Mouse (Mus musculus) megakaryocyte progenitor cell, adult 5-6 weeks (primary cell): ENCODE data around the gene Rimbp2. TPM values are rescaled to one million over a fixed set of nuclear protein-coding genes. Genes with fewer than 3 reads are reported as not detected.

Experiments used
- ATAC-seq: replicated peaks from 2 replicates; pipeline ENCODE4 v1.8.0; 2016; ENCODE audit warnings: mild to moderate bottlenecking, moderate TSS enrichment, inconsistent platforms; ENCODE audit not compliant: poor library complexity
- total RNA-seq, 2 experiments: library from RNA; stranded (forward) in 1 of 2; stranded (reverse) in 1 of 2; fragments of 157-497, 149-512 nt in 1 of 2; fragments of 200-1000 nt in 1 of 2; gene quantifications; 2 replicates each; pipeline versions ENCODE4 v1.2.3 to v1.2.4; 2015 to 2017

The Rimbp2 gene
- total RNA-seq, 2 experiments from 2014 or later, result not detected

DNA sequence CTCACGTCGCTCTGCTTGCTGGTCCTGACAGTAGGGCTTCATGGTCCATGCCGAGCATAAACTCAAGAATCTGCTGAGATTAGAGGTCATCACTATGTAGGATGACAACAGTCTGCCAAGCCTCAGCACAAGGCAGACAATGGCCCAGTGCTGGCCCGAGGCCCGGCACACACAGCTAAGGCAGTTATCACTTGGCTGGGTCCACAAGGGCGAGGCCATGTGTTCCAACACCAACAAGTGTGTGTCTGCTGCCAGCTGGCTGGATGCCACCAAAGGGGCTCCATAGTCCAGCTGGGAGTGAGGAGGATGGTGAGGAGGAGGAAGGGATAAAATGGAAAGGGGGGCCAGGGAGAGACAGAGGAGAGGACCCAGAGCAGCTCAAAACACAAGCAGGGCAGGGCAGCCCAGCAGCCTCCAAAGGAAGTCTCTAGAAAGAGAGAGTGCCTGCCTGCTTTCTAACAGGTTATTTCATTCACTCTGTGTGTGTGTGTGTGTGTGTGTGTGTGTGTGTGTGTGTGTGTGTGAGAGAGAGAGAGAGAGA, 17.9 kb downstream of the Rimbp2 start:
- no peak for ATAC-seq

DNA sequence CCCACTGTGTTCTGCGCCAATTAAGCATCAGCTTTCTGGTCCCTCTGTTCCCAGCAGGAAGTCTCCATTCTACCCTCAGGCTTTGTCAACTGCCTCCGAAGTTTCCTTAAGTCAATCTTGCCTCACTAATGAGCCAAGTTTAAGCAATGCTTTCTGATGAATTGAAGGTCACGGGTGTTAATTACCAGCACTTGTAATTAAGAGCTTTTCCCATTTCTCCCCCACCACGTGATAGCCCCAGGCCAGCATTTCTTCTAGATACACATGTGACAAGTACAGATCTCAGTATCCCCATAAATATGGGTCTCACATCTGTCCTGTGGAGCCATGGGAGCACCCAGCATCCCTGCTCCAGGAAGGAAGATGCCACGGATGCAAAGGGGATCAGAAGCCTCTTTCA, 20.5 kb downstream of the Rimbp2 start:
- no peak for ATAC-seq

DNA sequence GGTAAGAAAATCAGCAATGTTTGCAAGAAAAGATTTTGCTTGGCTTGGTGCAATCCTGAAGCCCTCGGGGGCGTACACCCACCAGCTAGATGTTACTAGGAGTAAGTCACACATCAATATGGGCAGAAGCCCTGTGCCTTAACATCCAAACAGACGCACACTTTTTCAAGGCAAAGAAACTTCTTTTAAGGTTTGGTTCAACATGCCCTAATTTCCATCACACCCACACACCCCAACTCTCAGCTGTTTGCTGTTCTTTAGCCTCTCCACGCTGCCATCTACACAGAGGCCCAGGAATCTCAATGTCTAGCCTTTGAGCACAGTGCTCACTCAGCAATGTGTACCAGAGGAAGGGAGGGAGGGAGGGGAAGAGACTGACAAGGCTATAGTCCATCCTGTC, 28.2 kb downstream of the Rimbp2 start:
- ATAC-seq, result no peak

DNA sequence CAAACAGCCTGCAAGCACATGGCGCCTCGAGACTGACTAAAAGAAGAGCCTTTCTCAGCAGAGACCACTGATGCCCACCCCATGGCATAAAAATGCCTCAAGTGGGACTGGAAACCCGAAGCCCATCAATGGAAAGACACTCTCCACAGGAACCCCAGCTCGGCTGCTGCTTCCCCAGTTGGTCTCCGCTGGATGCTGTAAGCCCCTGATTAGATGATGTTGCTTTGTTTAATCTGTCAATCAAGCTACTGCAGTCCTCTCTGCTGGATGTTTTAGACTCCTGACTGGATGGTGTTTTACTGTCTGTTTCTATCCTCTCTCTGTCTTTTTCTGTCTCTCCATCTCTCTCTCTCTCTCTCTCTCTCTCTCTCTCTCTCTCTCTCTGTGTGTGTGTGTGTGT, 33.2 kb downstream of the Rimbp2 start:
- no peak for ATAC-seq

DNA sequence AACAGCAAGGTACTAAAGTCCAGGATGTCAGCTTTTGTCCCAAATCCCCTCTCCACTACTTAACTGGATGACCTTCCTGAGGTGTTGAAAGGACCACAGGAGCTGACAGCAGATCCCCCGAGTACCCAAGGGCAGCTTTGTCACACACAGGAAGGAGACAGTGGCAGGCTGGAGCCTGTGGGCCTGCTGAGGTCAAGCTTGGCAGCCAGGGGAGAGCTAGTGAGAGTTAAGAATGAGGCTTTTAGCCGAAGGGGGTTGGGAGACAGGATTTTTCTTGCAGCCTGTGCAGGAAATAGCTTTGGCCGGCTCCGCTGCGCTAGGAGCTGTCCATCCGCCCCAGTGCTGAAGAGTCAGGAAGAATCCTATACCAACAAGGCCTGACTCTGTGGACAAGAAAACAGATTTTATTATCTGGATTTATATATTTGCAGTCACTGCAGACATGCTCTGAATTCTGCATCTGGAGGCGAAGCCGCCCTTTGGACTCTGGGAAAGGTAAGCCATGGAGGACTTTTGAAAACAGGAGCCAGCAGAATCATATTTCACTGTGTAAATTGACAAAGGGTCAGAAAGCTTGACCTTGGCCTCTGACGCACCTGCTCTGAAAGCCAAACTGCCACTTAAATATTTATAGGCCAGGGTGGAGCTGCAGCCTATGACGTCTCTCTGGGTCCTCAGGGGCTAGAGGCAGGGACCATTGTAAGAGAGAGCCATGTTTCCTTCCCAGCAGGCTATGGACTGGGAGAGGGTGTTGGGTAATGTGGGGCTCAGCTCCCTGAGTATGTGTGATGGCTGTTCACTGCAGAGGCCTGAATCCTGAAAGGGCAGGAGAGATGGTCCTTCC, 35.9 kb downstream of the Rimbp2 start:
- peak; percentile 48; the same call in 1 of the 2 replicates for ATAC-seq

DNA sequence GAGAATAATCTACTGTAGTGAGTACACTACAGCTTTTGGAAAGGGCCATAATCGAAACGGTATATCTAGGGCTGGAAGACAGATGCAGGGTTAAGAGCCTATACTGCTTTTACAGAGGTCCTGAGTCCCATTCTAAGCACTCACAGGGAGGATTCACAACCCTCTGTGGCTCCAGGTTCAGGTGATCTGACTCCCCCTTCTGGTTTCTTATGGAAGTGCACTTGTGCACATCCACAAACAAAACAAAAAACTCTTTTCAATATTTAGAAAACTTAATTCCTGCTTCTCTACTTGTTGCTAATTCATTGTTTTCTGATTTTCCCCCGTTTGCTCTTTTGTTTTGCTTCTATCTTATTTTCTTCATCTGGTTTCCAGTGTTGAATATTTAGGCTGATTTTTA, 39.5 kb downstream of the Rimbp2 start:
- ATAC-seq, result no peak

DNA sequence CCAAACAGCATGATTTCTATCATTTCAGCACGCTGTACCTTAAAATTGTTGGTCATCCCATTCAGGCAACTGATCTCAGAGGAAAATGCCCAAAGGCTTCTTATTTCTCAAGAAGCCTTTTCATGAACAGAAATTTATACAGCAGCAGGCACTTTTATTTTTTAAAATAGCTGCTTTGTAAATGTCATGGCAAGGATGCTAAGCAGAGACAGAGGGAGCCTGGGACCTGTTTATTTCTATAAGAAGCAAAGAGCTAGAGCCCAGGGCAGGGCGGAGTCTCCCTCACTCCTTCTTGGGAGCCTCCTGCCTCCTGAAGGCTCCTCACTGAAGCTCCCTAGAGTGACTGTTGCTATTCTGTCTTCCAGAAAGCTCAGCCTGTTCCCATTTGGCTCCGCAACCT, 40.9 kb downstream of the Rimbp2 start:
- no peak for ATAC-seq

DNA sequence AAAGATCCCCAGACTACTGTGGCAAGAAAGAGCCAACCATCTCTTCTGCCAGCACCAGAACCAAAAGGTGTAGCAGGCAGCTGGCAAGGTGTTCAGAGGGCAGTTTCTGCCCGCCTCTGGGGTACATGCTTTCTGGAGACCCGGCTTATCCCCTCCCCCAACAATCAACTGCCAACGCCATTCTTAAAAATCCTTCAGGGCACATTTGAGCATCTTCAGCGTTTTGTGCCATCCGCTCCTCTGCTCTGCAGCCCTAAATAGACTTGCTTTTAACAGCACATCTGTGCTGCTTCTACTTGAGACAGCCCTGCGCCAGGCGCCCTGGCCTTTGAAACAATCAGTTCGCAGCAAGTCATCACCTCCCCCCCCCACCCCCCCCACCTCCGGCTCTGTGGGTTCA, 41.7 kb downstream of the Rimbp2 start:
- no peak for ATAC-seq

DNA sequence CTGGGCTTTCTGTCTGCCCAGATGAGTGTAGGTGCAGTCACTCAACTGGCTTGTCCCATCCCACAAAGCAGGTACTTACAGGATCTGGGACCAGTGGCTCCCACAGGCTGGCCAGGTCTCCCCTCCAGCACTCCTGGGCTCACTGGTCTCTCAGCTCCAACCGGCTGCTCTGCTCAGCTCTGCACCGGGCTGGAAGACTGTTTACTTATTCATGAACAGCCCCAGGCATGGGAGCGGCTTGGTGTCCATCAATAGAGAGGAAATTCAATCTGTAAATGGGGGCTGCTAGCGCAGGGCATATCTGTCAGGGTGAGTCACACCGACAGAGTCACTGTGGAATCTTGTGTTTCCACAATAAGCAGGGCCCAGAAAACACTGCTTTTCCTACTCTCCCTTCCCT, 49.2 kb downstream of the Rimbp2 start:
- no peak for ATAC-seq

DNA sequence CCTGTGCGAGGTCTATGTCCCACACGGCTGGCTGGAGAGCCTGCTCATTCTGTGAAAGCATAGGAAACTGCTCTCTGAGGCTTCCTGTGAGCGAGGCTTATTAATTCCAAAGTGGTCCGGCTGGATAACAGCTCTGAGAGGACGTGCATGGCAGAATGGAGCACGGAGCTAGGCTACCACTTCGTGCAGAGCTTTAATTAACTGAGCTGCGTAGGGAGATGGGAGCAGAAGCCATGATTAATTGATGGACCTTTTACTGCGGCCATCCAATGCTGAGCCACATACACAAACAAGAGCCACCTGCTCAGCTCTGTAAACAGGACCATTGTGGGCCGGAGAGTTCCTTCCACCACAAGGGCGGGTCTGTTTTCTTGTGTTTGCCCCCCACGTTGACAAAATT, 50.2 kb downstream of the Rimbp2 start:
- no peak for ATAC-seq

DNA sequence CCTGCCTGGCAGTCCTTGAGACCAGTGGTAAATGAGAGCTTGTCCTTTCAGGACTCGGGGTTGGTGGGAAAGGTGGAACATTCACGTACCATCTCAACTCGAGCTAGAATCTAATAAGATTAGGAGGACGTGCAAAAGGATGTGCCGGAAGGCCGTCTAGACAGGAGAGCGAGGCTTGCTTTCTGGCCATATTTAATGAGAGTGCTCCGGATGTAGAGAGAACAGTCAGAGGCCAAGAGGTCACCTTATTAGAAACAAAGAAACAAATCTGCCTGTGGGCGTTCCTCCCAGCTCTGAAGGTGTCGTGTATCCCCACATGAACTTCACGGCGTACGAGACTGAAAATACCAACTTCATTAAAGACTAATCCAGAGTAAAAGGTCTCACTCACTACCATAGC, 53.3 kb downstream of the Rimbp2 start:
- ATAC-seq, result no peak

DNA sequence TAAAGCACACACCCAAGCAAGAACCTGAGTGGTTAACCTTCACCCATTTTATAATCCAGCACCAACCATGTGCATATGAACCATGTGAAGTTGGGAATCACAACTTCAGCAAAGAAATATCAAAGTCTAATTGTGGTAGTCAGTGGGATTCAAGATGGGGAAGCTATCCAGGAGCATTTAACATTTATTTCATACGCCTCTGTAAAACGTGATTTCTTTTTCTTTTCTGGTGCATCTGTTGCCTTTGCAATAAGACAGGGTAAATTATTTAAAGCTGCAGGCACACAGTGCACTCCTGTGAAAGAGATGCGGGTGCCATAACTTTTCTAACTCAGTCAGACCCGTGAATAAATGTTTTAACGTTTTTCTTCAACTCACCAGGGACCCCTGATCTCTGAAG, 58.4 kb downstream of the Rimbp2 start:
- ATAC-seq, result no peak

DNA sequence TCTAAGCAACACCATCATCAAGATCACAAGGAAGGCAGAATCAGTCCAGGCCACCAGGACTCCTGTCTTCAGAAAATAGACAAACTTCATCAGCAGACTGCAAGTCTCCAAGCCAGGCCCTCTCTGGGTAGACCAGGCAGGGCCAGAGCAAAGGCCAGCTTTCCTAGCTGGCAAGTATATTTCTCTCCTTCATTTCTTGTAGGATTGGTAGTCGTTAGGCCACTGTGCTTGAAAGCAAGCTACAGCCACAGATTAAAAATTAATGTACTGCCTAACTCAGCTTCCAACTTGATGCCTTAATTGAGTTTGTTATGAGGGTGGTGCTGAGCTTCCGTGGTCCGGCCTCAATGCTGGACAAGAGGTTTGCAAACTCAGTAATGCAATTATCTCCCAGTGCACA, 65.7 kb downstream of the Rimbp2 start:
- ATAC-seq, result no peak

DNA sequence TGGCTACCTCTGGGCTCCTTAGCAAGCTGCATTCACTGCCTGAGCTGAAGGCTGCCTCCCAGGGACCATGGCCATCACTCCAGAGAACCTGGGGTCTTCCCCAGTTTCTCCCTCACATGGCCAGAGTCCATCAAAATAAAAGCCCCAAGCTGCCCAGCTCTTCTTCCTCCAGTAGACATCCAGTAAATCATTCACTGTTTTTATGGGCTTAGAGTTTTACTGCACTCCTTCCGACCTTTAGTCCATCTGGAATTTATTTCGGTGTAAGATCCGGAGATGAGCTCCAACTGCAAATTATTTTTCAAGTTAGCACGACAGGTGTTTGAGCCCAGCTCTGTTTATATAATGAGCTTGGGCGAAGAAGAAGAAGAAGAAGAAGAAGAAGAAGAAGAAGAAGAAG, 69.0 kb downstream of the Rimbp2 start:
- ATAC-seq, result no peak

DNA sequence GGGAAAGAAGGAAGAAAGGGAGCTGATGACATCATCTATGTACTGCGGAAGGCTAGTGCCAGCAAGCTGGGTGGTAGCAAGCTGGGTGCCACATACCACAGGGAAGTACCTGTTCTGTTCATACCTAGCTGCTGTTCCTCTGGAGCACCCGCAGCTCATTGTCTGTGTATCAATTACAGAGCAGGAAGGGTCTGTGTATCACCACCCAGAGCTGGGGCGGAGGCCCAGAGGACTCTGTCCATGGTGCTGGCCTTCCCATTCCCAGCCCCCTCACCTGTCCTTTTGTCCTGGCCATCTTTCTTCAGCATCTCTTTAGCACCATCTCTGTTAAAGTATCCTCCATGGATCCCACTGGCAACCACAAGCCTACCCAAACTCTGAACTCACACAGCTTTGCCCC, 74.2 kb downstream of the Rimbp2 start:
- ATAC-seq, result no peak

DNA sequence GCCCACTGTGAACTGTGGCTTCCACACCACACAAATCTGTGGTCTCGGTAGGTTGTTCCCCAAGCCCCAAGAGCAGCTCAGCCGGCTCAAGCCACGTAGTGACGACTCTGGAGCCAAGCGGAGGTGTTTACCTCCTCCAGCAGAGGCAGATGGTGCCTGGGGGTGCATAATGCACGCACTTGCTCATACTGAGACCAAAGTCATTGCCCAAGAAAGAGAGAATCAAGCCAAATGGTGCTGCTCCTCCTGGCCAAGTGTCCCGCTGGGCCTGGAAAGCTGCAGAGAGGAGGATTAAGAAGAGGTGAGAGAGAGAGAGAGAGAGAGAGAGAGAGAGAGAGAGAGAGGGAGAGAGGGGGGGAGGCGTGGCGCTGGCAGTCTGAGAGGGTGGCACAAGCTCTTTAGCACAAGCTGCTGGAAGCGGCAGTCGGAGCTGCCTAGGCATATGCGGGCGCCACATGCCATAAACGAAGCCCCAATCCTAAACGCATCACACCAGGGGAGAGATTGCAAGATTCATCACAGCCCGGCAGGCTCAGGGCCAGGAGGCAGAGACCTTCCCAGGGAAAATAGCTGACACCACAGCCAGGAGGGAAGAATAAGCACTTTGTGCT, 75.8 kb downstream of the Rimbp2 start:
- no peak for ATAC-seq

DNA sequence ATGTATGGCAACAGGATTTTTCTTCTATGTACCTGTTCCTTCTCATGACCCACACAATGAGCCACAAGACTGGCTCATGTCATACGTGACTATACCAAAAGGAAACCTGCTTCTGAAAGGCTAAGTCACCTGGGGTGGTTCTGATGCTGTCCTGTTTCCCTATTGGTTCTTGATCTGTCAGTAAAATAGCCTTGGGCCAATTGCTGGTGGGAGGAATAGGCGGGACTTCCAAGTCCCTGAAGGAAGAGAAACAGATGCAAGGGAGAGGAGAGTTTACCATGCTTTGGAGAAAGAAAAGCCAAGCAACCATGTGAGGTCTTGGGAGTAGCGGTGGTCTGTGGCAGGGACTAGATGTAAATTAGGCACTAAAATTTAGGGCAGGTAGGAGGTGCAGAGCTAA, 81.6 kb downstream of the Rimbp2 start:
- ATAC-seq, result no peak

DNA sequence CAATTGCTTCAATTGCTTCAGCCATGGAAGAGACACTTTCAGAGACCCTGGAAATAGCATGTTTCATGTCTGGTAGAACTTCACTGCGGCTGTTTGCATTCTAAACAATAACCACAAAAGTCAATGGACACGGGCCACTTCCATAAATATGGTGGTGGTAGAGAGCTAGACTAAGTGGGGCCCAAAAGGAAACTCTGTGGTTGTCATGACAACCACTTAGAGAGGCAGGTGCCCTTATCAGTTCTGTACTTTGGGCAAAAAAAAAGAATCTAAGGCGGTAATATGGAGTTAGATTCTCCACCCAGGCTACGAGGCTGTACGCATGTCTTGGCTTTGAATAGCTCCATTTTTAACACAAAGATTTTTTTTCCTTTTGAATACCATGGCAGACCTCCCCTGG, 86.5 kb downstream of the Rimbp2 start:
- no peak for ATAC-seq

DNA sequence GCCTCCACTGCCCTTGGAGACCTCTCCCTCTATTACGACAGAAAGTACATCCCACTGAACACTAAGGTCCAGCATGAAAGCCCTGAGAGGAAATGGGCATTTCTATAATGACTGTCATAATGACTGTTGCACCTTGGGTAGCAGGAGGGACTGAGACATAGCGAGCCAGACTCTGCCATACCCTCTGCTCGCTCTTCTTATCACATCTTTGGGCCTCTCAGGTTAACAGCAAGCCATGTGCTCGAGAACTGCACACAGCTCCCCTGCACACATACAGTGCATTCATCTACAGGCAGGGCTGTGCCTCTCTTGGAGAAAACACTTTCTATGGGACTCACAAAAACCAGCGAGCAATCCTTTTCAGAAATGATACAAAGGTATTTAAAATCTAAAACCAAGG, 87.0 kb downstream of the Rimbp2 start:
- no peak for ATAC-seq

DNA sequence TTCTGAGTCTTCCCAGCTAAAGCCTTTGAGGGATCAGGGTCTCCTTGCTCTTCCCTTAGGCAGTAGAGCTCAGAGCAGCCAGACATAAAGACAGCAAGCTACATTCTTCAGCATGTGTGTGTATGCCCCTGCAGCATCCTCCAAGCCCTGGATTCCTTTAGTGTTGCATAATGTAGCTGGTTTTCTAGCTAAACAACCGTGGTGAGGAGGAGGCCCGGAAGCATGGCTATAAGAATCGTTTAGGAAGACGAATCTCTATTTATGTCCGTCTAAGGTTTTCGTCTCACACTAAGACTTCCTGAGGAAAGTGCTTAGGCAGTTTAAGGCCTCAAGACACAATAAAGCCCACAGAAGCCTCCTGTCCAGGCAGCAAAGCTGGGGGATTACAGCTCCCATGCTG, 89.8 kb downstream of the Rimbp2 start:
- no peak for ATAC-seq

DNA sequence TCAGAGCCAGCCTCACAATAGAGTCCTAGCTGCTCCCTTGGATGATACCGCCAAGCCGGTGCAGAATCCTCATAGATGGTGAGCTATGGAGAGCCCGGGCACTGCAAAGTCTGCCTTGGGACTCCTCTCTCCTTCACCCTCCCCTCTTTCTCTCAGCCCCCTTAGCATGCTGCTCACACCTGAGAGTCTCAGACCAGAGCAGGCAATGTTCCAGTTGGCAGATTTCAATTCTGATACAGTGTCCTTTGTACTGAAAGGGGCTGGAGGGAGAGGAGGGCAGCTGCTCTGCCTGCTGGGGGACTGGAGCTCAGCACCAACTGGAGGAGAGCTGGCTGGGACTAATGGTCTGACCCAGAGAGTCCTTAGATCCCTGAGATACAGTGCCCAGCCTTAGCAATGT, 92.4 kb downstream of the Rimbp2 start:
- ATAC-seq, result no peak

DNA sequence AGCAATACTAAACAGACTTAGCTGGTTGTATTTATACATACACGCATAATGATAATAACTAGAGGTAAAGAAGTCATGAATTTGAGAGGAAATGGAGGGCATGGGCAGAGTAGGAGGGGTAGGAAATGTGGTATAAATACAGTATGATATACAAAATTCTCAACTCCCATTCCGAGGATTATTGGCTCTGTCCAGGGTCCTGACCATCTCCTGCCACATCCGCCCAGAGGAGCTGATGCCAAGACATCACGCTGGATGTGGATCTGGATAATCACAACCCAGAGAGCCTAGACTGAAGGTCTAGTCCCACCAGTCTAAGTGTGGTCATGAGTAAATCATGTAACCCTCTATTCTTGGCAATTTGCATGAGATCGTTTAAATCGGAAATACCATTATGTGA, 100.5 kb downstream of the Rimbp2 start:
- no peak for ATAC-seq

DNA sequence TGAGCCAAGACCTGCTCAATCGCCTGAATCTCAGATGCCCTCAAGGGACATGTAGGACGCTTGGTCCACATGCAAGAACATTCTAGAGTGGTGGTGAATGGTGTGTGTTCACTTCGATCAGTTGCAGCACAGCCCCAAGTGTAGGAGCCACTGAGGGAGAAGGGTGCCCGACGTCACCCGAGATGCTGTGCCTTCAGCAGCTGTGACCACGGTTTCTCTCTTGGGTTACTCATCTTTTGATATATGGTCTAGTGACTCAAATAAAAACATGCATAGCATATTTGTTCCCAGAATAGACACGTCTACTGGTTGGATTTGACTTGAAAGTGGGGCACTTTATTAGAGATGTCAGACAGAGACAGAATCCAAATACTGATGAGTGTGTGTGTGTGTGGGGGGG, 105.5 kb downstream of the Rimbp2 start:
- ATAC-seq, result no peak
